ENCODE assay signal across 8 mouse cellular contexts in the genomic region with DNA sequence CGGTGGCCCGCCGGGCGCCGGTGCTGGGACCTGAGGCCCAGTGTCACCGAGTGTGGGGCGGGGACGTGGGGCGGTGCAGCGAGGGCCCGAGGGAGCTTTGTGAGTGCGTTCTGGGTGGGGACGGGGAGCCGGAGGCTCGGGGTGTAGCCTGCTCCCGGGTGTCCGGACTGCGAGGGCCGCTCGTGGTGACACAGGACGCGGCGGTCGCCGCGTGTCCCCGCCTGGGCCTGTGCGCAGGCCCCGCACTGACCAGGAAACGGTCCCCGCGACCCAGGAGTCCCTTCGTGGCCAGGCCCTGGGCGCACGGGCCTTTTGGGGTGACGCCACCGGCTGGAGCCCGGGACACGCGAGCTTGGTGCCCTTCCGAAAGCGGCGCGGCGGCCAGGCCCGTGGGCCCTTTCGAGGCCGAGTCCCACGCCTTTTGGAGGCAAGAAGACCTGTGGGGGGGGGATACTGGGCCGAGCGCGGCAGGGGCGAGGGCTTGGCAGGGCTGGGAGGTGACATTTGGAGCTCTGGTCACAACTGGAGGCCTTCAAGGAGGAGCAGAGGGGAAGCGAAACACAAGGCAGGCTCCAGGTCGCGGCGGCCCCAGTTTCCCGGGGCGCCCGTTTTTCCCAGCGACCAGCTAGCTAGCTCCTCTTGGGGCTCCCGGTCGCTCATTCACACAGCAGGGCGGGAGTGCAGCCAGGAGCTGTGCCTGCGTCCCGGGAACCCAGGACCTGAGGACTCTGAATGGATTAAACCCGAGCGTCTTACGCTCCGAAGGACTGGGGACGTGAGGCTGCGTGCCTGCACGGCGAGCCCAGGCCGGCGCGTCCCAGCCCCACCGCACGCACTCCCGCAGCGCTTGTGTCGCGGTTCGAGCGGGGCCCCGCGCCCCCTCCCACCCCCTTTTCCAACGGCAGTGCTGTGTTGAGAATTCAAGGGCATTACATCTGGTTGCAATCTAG. TPM values are rescaled to one million over a fixed set of nuclear protein-coding genes. Genes with fewer than 3 reads are reported as not detected.
DNase-seq lines count a peak whose midpoint lies in the region; ATAC-seq lines count a peak whose summit lies in the region.

No protein-coding gene starts in this region.

- peak; percentile 90 for DNase-seq in A20 (ENCODE audit: low read depth, low spot score)
- peak; percentile 76 for DNase-seq in adrenal gland, postnatal 25 days
- peak; percentile 85 for DNase-seq in heart, embryonic 10.5 days (ENCODE audit: low spot score)
- peak; percentile 79 for DNase-seq in liver, embryonic 11.5 days (ENCODE audit: low spot score)
- peak; percentile 75 to 83 for DNase-seq in spleen, postnatal 10 days (ENCODE audit: low spot score in 2 of 2)

- peak overlapping the region; percentile 77 for H3K4me2 ChIP-seq in embryonic facial prominence, embryonic 15.5 days (replicated peaks)
- peak overlapping the region; percentile 91 for H3K4me2 ChIP-seq in kidney, embryonic 14.5 days (replicated peaks; ENCODE audit: low read depth, low read length)
- peak overlapping the region; percentile 89 for H3K4me2 ChIP-seq in liver, embryonic 11.5 days

- H3K4me1 ChIP-seq in embryonic facial prominence, embryonic 15.5 days: peaks cover 48% of the 10 kb centered on the region
- H3K4me1 ChIP-seq in heart, embryonic 10.5 days: peaks cover 64% of the 10 kb centered on the region
- peaks cover 42% of the 10 kb centered on the region for H3K4me1 ChIP-seq in kidney, embryonic 14.5 days (ENCODE audit: control insufficient read depth, insufficient read depth, low read length)
- peaks cover 42% of the 10 kb centered on the region for H3K4me1 ChIP-seq in liver, embryonic 11.5 days (replicated peaks; ENCODE audit: control insufficient read depth, insufficient read depth, low read length)

- no peaks in the 10 kb centered on the region for H3K36me3 ChIP-seq in embryonic facial prominence, embryonic 15.5 days
- no peaks in the 10 kb centered on the region for H3K36me3 ChIP-seq in heart, embryonic 10.5 days
- H3K36me3 ChIP-seq in kidney, embryonic 14.5 days (ENCODE audit: control insufficient read depth, insufficient read depth, low read length): no peaks in the 10 kb centered on the region
- no peaks in the 10 kb centered on the region for H3K36me3 ChIP-seq in liver, embryonic 11.5 days (ENCODE audit: control insufficient read depth, insufficient read depth, low read length)

- WGBS in embryonic facial prominence, embryonic 15.5 days: under 1% methylated on average over 87 of the region's 88 CpGs
- WGBS in heart, embryonic 10.5 days: under 1% methylated on average over 88 of the region's 88 CpGs
- under 1% methylated on average over 86 of the region's 88 CpGs for WGBS in kidney, embryonic 14.5 days
- under 1% methylated on average over 84 of the region's 88 CpGs for WGBS in liver, embryonic 11.5 days

- H3K27me3 ChIP-seq in embryonic facial prominence, embryonic 15.5 days: no peaks in the 10 kb centered on the region
- no peaks in the 10 kb centered on the region for H3K27me3 ChIP-seq in heart, embryonic 10.5 days (ENCODE audit: insufficient read depth, poor library complexity, severe bottlenecking)
- no peaks in the 10 kb centered on the region for H3K27me3 ChIP-seq in kidney, embryonic 14.5 days (ENCODE audit: control insufficient read depth, insufficient read depth, low read length)
- no peaks in the 10 kb centered on the region for H3K27me3 ChIP-seq in liver, embryonic 11.5 days (replicated peaks; ENCODE audit: control insufficient read depth, insufficient read depth, low read length)

- peak overlapping the region; percentile 91 for H3K4me3 ChIP-seq in embryonic facial prominence, embryonic 15.5 days (replicated peaks)
- H3K4me3 ChIP-seq in heart, embryonic 10.5 days: peak overlapping the region; percentile 98
- H3K4me3 ChIP-seq in kidney, embryonic 14.5 days (ENCODE audit: low read length): peak overlapping the region; percentile 96
- H3K4me3 ChIP-seq in liver, embryonic 11.5 days (ENCODE audit: low read depth, low read length): peak overlapping the region; percentile 88

- peak overlapping the region; percentile 98 for H3K27ac ChIP-seq in embryonic facial prominence, embryonic 15.5 days (replicated peaks)
- H3K27ac ChIP-seq in heart, embryonic 10.5 days: peak overlapping the region; percentile 100
- peak overlapping the region; percentile 92 for H3K27ac ChIP-seq in kidney, embryonic 14.5 days (ENCODE audit: low read depth, low read length)
- peak overlapping the region; percentile 97 for H3K27ac ChIP-seq in liver, embryonic 11.5 days (ENCODE audit: low read depth, low read length)

- ATAC-seq in embryonic facial prominence, embryonic 15.5 days (ENCODE audit: insufficient number of reproducible peaks, low FRiP score, low TSS enrichment, low read depth): peak; percentile 46
- ATAC-seq in kidney, embryonic 14.5 days (ENCODE audit: low FRiP score, low TSS enrichment): peak; percentile 21
- peak; percentile 50 for ATAC-seq in liver, embryonic 11.5 days (replicated peaks; ENCODE audit: low FRiP score)
- peak; percentile 73; the same call in 1 of the 2 replicates for ATAC-seq in monocyte, adult 5-6 weeks (replicated peaks; ENCODE audit: insufficient number of reproducible peaks, low FRiP score, low TSS enrichment, poor library complexity, severe bottlenecking)

- no peaks in the 10 kb centered on the region for H3K9me3 ChIP-seq in embryonic facial prominence, embryonic 15.5 days (replicated peaks)
- no peaks in the 10 kb centered on the region for H3K9me3 ChIP-seq in heart, embryonic 10.5 days
- no peaks in the 10 kb centered on the region for H3K9me3 ChIP-seq in kidney, embryonic 14.5 days (ENCODE audit: control insufficient read depth, low read length)
- no peaks in the 10 kb centered on the region for H3K9me3 ChIP-seq in liver, embryonic 11.5 days (ENCODE audit: control insufficient read depth, low read length)

- peak overlapping the region; percentile 99 for H3K9ac ChIP-seq in embryonic facial prominence, embryonic 15.5 days
- peak overlapping the region; percentile 100 for H3K9ac ChIP-seq in kidney, embryonic 14.5 days (ENCODE audit: low read depth, low read length)
- peak overlapping the region; percentile 96 for H3K9ac ChIP-seq in liver, embryonic 11.5 days (ENCODE audit: low read depth, low read length)

RNA-seq across cellular contexts. Expression of gene Rai1, which starts 1.1 kb away (rescaled TPM):
- 54.2 and 57.8 TPM in 2 replicates for total RNA-seq in adrenal gland, postnatal 25 days (2021)
- polyA plus RNA-seq in embryonic facial prominence, embryonic 15.5 days (2015; fragmentation: Nextera tagmentation; extraction: Ambion mirVana): 22.2 and 25.4 TPM in 2 replicates
- 21.2 and 32.5 TPM in 2 replicates for polyA plus RNA-seq in heart, embryonic 10.5 days (2016; fragmentation: Nextera tagmentation; extraction: Ambion mirVana)
- polyA plus RNA-seq in kidney, embryonic 14.5 days (2014; fragmentation: Nextera tagmentation; extraction: Ambion mirVana): 29.1 and 34.4 TPM in 2 replicates
- polyA plus RNA-seq in liver, embryonic 11.5 days (2014; fragmentation: Nextera tagmentation; extraction: Ambion mirVana): 18.6 and 24.2 TPM in 2 replicates
- total RNA-seq in monocyte, adult 5-6 weeks (2017): 4.6 to 18.1 TPM (median 10.3 TPM) in 3 replicates

RNA-seq across cellular contexts. Expression of gene Pemt, which starts 59.6 kb away (rescaled TPM):
- 5.1 and 16.5 TPM in 2 replicates for total RNA-seq in adrenal gland, postnatal 25 days (2021)
- polyA plus RNA-seq in embryonic facial prominence, embryonic 15.5 days (2015; fragmentation: Nextera tagmentation; extraction: Ambion mirVana): 5.9 and 6.8 TPM in 2 replicates
- 11.6 and 18.2 TPM in 2 replicates for polyA plus RNA-seq in heart, embryonic 10.5 days (2016; fragmentation: Nextera tagmentation; extraction: Ambion mirVana)
- 13.6 and 13.9 TPM in 2 replicates for polyA plus RNA-seq in kidney, embryonic 14.5 days (2014; fragmentation: Nextera tagmentation; extraction: Ambion mirVana)
- polyA plus RNA-seq in liver, embryonic 11.5 days (2014; fragmentation: Nextera tagmentation; extraction: Ambion mirVana): 9.4 and 12.6 TPM in 2 replicates
- total RNA-seq in monocyte, adult 5-6 weeks (2017): not detected in 3 replicates

Comparison
In these comparisons a context has a peak if more than half of its experiments do, and no peak if none do; other contexts are left out.
1. Peak in every context shown above with its lines: DNase-seq, ATAC-seq, H3K4me3 ChIP-seq and H3K27ac ChIP-seq.
2. ATAC-seq: peak in every context shown above with its lines; median percentile 73 in monocyte, adult 5-6 weeks; 50 in liver, embryonic 11.5 days; 46 in embryonic facial prominence, embryonic 15.5 days; 21 in kidney, embryonic 14.5 days.